Mouse (Mus musculus) lung, adult 2 months (tissue): ENCODE measurements at regions not wholly inside any gene's neighbourhood (a gene's known extent, or its start where the extent isn't known, plus 50 kb on each side); places are given as distances from the start of the nearest gene placed in this dataset.

ENCODE experiments used
- CTCF ChIP-seq: fragments of 200-500 bp; IDR thresholded peaks from 2 replicates; pipeline ENCODE4 v1.5.1; 2011; ENCODE audit warnings: mild to moderate bottlenecking, low read length, control low read depth; ENCODE audit not compliant: insufficient read depth
- POLR2A ChIP-seq: fragments of 200-500 bp; IDR thresholded peaks from 2 replicates; pipeline ENCODE4 v1.6.1; 2011; ENCODE audit warnings: low read depth, mild to moderate bottlenecking, control low read depth, low read length, borderline replicate concordance; ENCODE audit errors: extremely low read depth

DNA sequence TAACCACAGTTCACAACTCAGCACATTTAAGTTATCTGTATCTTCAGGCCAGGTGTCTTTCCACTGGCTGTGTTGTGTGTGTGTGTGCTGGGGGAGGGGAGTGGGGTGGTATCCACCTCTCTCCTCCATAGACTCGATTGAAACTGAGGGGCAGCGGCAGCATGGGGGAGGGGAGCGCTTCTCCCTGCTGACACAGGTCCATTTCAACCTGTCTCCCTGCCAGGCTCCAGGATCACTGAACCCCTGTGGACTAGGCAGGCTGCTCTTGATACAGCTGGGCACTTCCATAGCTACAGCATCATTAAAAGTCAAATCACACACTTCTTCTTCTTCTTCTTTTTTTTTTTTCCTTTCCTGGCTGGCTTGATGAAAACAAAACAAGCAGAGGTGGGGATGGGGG lies 338.0 kb downstream of the Igsf11 start:
- no peak for TF ChIP-seq POLR2A
- no peak for TF ChIP-seq CTCF
